Mouse (Mus musculus) embryonic stem cell, embryonic (primary cell): ENCODE results near the gene Fam50b.

ENCODE experiments used
- CTCF ChIA-PET, 4 experiments: fragments of 300-600 bp in 2 of 4; fragments of 350-600 bp in 2 of 4; sonication (Branson Sonifier 250); formaldehyde crosslinking; loops; one replicate each; lab custom pipeline; 2022; ENCODE audit warnings: inconsistent platforms in 2 of 4; lab: Charles Lee
- POLR2A ChIA-PET, 4 experiments: fragments of 300-600 bp in 2 of 4; fragments of 350-600 bp in 2 of 4; sonication (Branson Sonifier 250); formaldehyde crosslinking; loops; one replicate each; lab custom pipeline; 2022; ENCODE audit warnings: antibody characterized with exemption in 4 of 4, inconsistent platforms in 1 of 4; lab: Charles Lee

Gene Fam50b

GRCm38 (mm10) chr13:34776767-34777166 is 42.1 kb downstream of the Fam50b start:
- CTCF ChIA-PET = no interaction called here

GRCm38 (mm10) chr13:34780856-34781610 is 46.4 kb downstream of the Fam50b start:
- ChIA-PET CTCF (interaction anchor here in 1 of 4 experiments (0.6 kb wide), 1 partner anchor 292 kb away, joined by 5 read pairs; no protein-coding TSS in a partner anchor), POLR2A (no interaction called here)

More at GRCm38 (mm10) chr13:34776767-34777166, 42.1 kb downstream of the Fam50b start:
- POLR2A ChIA-PET = no interaction called here

- CTCF ChIA-PET = no interaction called here
- POLR2A ChIA-PET = no interaction called here
These were observed 47.0 kb downstream of the Fam50b start for GRCm38 (mm10) chr13:34781611-34782009.

GRCm38 (mm10) chr13:34784818-34785217 is 50.2 kb downstream of the Fam50b start:
- ChIA-PET POLR2A (no interaction called here), CTCF (no interaction called here)

GRCm38 (mm10) chr13:34786634-34787033 is 52.0 kb downstream of the Fam50b start:
- CTCF ChIA-PET = no interaction called here

GRCm38 (mm10) chr13:34787546-34787945 is 52.9 kb downstream of the Fam50b start:
- POLR2A ChIA-PET = no interaction called here
- CTCF ChIA-PET = interaction anchor here in 1 of 4 experiments (0.5 kb wide), 1 partner anchor 607 kb away, joined by 4 read pairs; no protein-coding TSS in a partner anchor

More at GRCm38 (mm10) chr13:34786634-34787033, 52.0 kb downstream of the Fam50b start:
- POLR2A ChIA-PET = interaction anchor here in 1 of 4 experiments (1.1 kb wide), 1 partner anchor 89 kb away, joined by 4 read pairs; no protein-coding TSS in a partner anchor

GRCm38 (mm10) chr13:34789176-34789818 is 54.6 kb downstream of the Fam50b start:
- CTCF ChIA-PET = interaction anchor here in 1 of 4 experiments (0.6 kb wide), 1 partner anchor 1324 kb away, joined by 3 read pairs; no protein-coding TSS in a partner anchor

GRCm38 (mm10) chr13:34793066-34793465 is 58.4 kb downstream of the Fam50b start:
- CTCF ChIA-PET = interaction anchor here in 2 of 4 experiments (0.8 to 0.9 kb wide), 3 partner anchors 25 to 58 kb away, joined by 4 to 6 read pairs (median 4); no protein-coding TSS in a partner anchor
- POLR2A ChIA-PET = no interaction called here

More at GRCm38 (mm10) chr13:34789176-34789818, 54.6 kb downstream of the Fam50b start:
- POLR2A ChIA-PET = interaction anchor here in 2 of 4 experiments (0.6 kb wide), 3 partner anchors 388 to 1646 kb away, joined by 3 to 4 read pairs (median 3); no protein-coding TSS in a partner anchor

- CTCF ChIA-PET = interaction anchor here (0.5 to 1.1 kb wide), 48 partner anchors 14 to 1724 kb away, joined by 3 to 22 read pairs (median 4); partner anchors contain the start of genes Fam50b (in 1 of the 4) and Serpinb6a (in 1 of the 4)
- POLR2A ChIA-PET = interaction anchor here in 1 of 4 experiments (0.5 to 0.6 kb wide), 2 partner anchors 189 to 786 kb away, joined by 3 to 4 read pairs; no protein-coding TSS in a partner anchor
These were observed 59.2 kb downstream of the Fam50b start for GRCm38 (mm10) chr13:34793816-34794215.

- ChIA-PET POLR2A (no interaction called here), CTCF (interaction anchor here in 3 of 4 experiments (0.6 to 1.1 kb wide), 8 partner anchors 17 to 1358 kb away, joined by 3 to 22 read pairs (median 4); no protein-coding TSS in a partner anchor)
These were observed 59.8 kb downstream of the Fam50b start for GRCm38 (mm10) chr13:34794426-34794825.
